Mouse (Mus musculus) kidney, embryonic 14.5 days (tissue): ENCODE measurements at regions not wholly inside any gene's neighbourhood (a gene's known extent, or its start where the extent isn't known, plus 50 kb on each side); places are given as distances from the start of the nearest gene placed in this dataset.

Source experiments
- ATAC-seq: fragments of 200-750 bp; cut with Nextera tagmentation; 2 replicates; pipeline ENCODE4 v1.8.0; 2017; ENCODE audit warnings: moderate number of reproducible peaks, mild to moderate bottlenecking, moderate TSS enrichment, moderate library complexity; ENCODE audit not compliant: low FRiP score, low TSS enrichment
- H3K27ac ChIP-seq: fragments of 300-500 bp; sonication (generic); 2 replicates; pipeline ENCODE4 v1.5.1; 2014; ENCODE audit warnings: low read depth, mild to moderate bottlenecking, low read length, moderate library complexity, mixed read lengths
- H3K27me3 ChIP-seq: fragments of 300-500 bp; sonication (generic); 2 replicates; pipeline ENCODE4 v1.6.1; 2014; ENCODE audit warnings: mild to moderate bottlenecking, low read length; ENCODE audit not compliant: control insufficient read depth, insufficient read depth
- H3K36me3 ChIP-seq: fragments of 300-500 bp; sonication (generic); 2 replicates; pipeline ENCODE4 v1.6.1; 2014; ENCODE audit warnings: low read length, mixed read lengths; ENCODE audit not compliant: control insufficient read depth, insufficient read depth
- H3K4me1 ChIP-seq: fragments of 300-500 bp; sonication (generic); 2 replicates; pipeline ENCODE4 v1.6.1; 2014; ENCODE audit warnings: low read length, mixed read lengths; ENCODE audit not compliant: control insufficient read depth, insufficient read depth
- H3K4me2 ChIP-seq: fragments of 300-500 bp; sonication (generic); replicated peaks from 2 replicates; pipeline ENCODE4 v1.6.1; 2014; ENCODE audit warnings: low read depth, mild to moderate bottlenecking, low read length
- H3K4me3 ChIP-seq: fragments of 300-500 bp; sonication (generic); 2 replicates; pipeline ENCODE4 v1.5.1; 2014; ENCODE audit warnings: mild to moderate bottlenecking, low read length
- H3K9ac ChIP-seq: fragments of 300-500 bp; sonication (generic); 2 replicates; pipeline ENCODE4 v1.6.1; 2014; ENCODE audit warnings: low read depth, mild to moderate bottlenecking, low read length, moderate library complexity
- H3K9me3 ChIP-seq: fragments of 300-500 bp; sonication (generic); 2 replicates; pipeline ENCODE4 v1.6.1; 2016; ENCODE audit warnings: low read length; ENCODE audit not compliant: control insufficient read depth
- WGBS: fragments of 180-500 bp; shearing (Covaris S2); extraction: QIAGEN DNeasy Blood & Tissue Kit; methylation state at CpG from one replicate; pipeline ENCODE4 v1.1.7; 2014; 5-methylcytosine and 5-hydroxymethylcytosine counted together

DNA sequence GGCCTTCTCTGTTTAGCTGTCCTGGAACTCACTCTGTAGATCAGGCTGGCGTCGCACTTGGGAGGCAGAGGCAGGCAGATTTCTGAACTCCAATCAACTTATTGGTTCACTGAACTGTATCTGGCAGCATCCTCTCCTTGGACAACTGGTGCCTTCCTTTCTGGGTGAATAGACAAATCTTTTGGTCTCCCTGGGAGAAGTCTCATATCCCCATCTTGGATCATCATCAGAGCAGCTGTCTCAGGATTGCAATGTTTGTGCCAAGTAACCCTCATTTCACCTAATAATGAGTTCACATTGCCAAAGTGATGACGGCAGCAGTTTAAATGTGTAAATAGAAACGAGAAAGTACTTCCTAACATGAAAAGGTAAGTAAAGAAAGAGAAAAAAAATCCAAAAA, 759.8 kb upstream of the Car8 start:
- Histone ChIP-seq H3K9ac (no peak overlapping the region), H3K27me3 (no peaks in the 10 kb centered on the region), H3K4me1 (no peaks in the 10 kb centered on the region), H3K9me3 (no peaks in the 10 kb centered on the region), H3K36me3 (no peaks in the 10 kb centered on the region), H3K4me2 (no peak overlapping the region), H3K27ac (no peak overlapping the region), H3K4me3 (no peak overlapping the region)
- WGBS = 94% methylated on average over 4 of the region's 4 CpGs
- no peak for ATAC-seq

DNA sequence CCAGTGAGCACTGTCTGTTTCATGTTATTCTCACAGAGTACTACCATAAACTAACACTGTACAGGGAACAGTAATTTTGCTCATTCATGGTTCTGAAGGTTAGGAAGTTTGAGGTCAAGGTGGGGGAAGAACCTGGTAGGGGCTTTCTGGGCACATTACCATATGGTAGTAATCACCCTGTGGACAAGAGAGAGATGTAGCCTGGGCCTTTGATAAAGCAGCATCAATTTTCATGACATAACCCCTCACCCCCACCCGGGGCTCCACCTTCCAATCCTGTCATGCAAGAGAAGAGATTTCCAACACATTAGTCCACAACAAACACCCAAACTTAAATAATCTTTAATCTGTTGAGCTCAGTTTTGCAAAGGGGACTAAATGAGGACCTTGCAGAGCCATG, 753.3 kb upstream of the Car8 start:
- 56% methylated on average over 1 of the region's 1 CpGs for WGBS
- Histone ChIP-seq H3K4me3 (no peak overlapping the region), H3K27me3 (no peaks in the 10 kb centered on the region), H3K27ac (no peak overlapping the region), H3K36me3 (no peaks in the 10 kb centered on the region), H3K4me2 (no peak overlapping the region), H3K9me3 (no peaks in the 10 kb centered on the region), H3K4me1 (peaks cover 9% of the 10 kb centered on the region), H3K9ac (no peak overlapping the region)
- ATAC-seq = no peak

DNA sequence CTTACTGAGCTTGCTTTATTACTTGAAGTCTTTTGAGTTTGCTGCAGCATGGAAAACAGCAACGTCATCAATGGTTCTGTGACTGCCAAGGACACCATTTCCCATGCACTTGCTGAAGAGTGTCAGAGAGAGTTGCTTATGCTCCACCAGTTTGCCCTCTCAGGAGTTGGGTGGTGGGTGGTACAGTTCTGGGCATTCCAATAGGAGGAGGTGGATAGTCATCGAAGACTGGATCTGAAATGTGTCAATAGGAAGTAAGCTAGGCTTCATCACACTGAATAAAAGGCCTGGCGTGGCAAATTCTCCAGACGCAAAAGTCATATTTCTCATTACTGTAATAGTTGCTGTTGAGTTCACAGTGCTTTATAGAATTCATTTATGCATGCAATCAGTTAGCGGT, 751.7 kb upstream of the Car8 start:
- H3K9me3 ChIP-seq = no peaks in the 10 kb centered on the region
- 79% methylated on average over 5 of the region's 5 CpGs for WGBS
- peaks cover 15% of the 10 kb centered on the region for H3K4me1 ChIP-seq
- H3K4me3 ChIP-seq = no peak overlapping the region
- H3K27ac ChIP-seq = no peak overlapping the region
- H3K4me2 ChIP-seq = no peak overlapping the region
- H3K27me3 ChIP-seq = no peaks in the 10 kb centered on the region
- no peak overlapping the region for H3K9ac ChIP-seq
- ATAC-seq = no peak; the same call in 1 of the 2 replicates
- no peaks in the 10 kb centered on the region for H3K36me3 ChIP-seq

DNA sequence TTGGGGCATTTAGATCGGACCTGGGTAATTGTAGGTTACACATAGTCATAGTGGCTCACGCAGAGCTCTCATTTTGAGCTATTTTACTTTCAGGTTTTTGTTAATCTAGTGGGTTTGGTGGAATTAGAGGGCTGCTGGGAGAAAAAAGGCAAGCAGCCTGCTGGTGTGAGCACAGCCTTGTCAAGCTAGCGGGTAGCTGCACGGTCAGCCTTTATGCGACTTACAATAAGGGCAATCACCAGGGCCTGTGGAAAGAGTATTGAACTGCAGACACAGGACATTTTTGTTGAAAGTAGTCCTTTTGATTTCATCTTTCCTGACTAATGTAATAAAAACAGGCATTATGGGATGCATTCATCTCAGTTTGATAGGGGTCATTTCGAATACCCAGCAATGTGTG, 750.8 kb upstream of the Car8 start:
- Histone ChIP-seq H3K4me2 (no peak overlapping the region), H3K9ac (no peak overlapping the region), H3K27ac (no peak overlapping the region), H3K4me1 (peaks cover 15% of the 10 kb centered on the region), H3K9me3 (no peaks in the 10 kb centered on the region), H3K36me3 (no peaks in the 10 kb centered on the region), H3K27me3 (no peaks in the 10 kb centered on the region), H3K4me3 (no peak overlapping the region)
- 79% methylated on average over 6 of the region's 6 CpGs for WGBS
- no peak for ATAC-seq

DNA sequence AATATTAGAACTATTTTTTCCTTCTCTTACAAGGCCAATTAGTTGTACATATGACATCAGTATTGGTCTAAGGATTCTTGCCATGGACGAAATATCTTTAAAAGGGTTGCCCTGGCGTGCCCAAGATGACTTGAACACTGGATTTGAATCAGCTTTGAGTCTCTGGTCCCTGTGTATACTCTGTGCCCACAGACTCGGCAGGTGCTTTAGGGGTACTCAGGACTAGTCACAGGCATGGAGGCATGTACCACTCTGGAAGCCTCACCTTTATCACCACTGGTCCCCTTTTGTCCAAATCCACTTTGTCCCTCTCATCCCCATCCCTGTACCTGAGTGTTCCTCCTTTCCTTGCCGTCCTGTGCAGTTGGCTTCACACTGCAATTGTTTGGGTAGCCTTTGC, 750.3 kb upstream of the Car8 start:
- Histone ChIP-seq H3K4me3 (no peak overlapping the region), H3K9me3 (no peaks in the 10 kb centered on the region), H3K4me1 (peaks cover 15% of the 10 kb centered on the region), H3K9ac (no peak overlapping the region), H3K27ac (no peak overlapping the region), H3K36me3 (no peaks in the 10 kb centered on the region), H3K4me2 (no peak overlapping the region), H3K27me3 (no peaks in the 10 kb centered on the region)
- 95% methylated on average over 4 of the region's 4 CpGs for WGBS
- no peak for ATAC-seq

DNA sequence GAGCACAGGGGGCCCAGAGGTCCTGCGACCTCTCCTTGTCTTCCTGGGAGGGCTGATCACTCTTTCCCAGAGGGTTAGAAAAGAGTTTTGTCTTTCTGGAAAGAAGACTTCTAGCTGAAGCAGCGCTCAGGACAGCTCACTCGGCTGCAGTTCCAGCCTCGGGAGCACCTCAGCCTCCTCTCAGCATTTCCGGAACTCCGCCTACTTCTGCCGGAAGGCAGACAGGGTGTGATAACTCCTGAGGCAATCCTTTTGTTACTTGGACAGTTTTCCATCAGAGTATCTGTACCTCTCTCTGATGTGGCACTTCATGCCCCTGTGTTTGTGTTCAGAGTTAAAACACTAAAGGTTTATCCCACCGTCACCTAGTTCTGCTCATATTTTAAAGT, 749.5 kb upstream of the Car8 start:
- peaks cover 15% of the 10 kb centered on the region for H3K4me1 ChIP-seq
- H3K4me2 ChIP-seq = no peak overlapping the region
- ATAC-seq = no peak
- H3K9me3 ChIP-seq = no peaks in the 10 kb centered on the region
- H3K4me3 ChIP-seq = no peak overlapping the region
- no peak overlapping the region for H3K9ac ChIP-seq
- no peaks in the 10 kb centered on the region for H3K27me3 ChIP-seq
- 35% methylated on average over 8 of the region's 8 CpGs for WGBS
- H3K27ac ChIP-seq = no peak overlapping the region
- no peaks in the 10 kb centered on the region for H3K36me3 ChIP-seq

DNA sequence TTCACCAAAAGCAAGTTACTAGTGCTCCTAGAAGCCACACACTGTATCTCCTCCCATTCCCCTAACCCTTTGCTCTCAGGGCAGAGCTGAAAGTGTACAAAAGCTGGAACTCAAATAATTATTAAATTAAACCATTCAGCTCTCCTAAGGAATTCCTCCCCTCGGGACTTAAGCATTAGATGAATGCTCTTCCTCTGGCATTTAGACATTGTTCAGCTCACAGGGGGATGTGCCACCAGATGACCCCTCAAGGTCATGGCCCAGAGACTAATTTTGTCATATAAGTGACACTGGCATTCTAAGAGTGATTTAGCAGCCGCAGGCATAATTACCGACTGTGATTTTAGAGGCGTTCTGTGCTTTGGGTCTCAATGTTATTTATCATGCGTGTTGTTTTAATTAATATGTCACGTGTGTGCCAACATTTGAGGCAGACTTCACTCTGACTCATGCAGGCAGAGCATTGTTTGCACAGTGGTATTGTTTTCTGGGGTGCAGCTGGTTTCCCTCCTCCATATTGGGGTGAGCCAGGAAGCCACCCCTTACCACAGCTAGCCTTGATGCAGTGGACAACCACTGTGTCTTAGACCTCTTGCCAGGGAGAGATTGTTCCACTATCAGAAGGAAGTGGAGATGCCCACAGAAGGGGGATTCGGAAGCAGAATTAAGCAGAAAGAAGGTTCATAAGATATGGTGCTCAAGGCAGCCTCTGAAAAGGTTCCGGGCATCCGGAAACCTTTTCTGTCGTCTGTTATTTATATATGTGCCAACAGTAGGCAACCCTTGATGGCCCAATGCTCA, 748.9 kb upstream of the Car8 start:
- Histone ChIP-seq H3K9me3 (no peaks in the 10 kb centered on the region), H3K27ac (no peak overlapping the region), H3K4me2 (no peak overlapping the region), H3K27me3 (no peaks in the 10 kb centered on the region), H3K36me3 (no peaks in the 10 kb centered on the region), H3K4me3 (no peak overlapping the region), H3K9ac (no peak overlapping the region), H3K4me1 (peaks cover 15% of the 10 kb centered on the region)
- WGBS = 52% methylated on average over 10 of the region's 10 CpGs
- ATAC-seq = no peak

DNA sequence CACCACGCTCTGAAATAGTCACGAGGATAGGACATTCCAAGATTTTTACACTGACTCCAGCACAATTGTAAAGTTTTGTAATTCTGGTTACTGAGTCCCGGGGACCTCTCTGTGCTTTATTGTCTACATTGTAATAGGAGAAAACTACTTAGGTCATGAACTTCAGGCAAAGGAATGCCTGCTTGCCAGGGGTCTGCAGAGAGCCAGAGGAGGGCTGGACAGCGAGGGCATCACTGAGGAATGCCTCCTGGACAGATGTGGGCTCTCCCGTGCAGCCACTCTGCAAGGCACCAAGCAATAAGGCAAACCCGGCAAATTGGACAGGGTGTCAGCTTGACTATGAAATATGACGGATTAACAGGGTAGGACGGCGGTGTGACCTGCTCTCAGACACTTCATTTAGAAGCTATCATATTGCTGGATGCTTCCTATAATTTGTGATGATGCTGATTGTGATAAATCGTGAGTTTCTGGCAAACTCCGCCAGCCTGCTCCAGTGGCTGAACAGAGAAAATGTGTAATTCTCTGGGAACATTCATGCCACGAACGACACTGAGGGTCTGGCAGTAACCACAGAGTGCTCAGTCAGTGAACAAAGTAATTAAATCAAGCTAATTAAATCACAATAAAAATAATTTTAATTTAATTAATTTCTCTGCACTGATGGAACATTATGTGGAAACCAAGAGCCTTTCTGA, 747.7 kb upstream of the Car8 start:
- Histone ChIP-seq H3K36me3 (no peaks in the 10 kb centered on the region), H3K27ac (no peak overlapping the region), H3K4me2 (no peak overlapping the region), H3K4me3 (no peak overlapping the region), H3K27me3 (no peaks in the 10 kb centered on the region), H3K4me1 (peaks cover 15% of the 10 kb centered on the region), H3K9ac (no peak overlapping the region), H3K9me3 (no peaks in the 10 kb centered on the region)
- ATAC-seq = peak; percentile 70
- 30% methylated on average over 13 of the region's 13 CpGs for WGBS

DNA sequence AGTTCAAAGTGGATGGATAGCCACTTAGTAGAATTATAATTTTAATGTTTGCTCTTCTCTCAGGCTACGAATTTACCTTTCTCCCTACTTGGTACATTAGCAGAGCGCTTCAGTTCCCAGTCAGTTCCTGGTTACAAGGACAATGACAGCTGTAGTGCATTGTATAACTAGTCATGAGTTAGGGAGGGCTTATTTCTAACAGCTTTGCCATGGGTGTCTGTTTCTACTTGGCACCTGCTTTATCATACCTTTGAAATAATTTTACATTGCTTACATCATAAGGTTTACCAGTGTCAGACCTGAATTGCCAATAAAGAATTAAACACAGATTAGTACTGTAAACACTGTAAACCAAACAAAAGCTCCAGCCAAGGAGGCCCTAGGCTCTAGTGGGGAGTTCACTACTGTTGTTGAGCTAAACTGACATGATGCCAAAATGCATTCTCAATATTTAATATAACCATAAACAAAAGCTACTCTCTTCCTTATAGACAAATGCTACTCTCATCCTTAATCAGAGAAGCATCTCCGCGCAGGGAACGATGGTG, 745.3 kb upstream of the Car8 start:
- Histone ChIP-seq H3K27me3 (no peaks in the 10 kb centered on the region), H3K4me3 (no peak overlapping the region), H3K4me2 (no peak overlapping the region), H3K9ac (no peak overlapping the region), H3K9me3 (no peaks in the 10 kb centered on the region), H3K36me3 (no peaks in the 10 kb centered on the region), H3K4me1 (peaks cover 15% of the 10 kb centered on the region), H3K27ac (no peak overlapping the region)
- WGBS = 94% methylated on average over 5 of the region's 5 CpGs
- ATAC-seq = no peak
